Mouse (Mus musculus) megakaryocyte, adult 5-6 weeks (primary cell): ENCODE data around the gene Setd2. TPM values are rescaled to one million over a fixed set of nuclear protein-coding genes. Genes with fewer than 3 reads are reported as not detected.
A peak's percentile ranks its signal among the peaks of the same experiment; 100 is the strongest.

ENCODE experiments used
- ATAC-seq: 2 replicates; pipeline ENCODE4 v1.8.0; 2016; ENCODE audit warnings: mild to moderate bottlenecking, inconsistent platforms; ENCODE audit not compliant: poor library complexity, severe bottlenecking
- total RNA-seq, 2 experiments: library from RNA; stranded (forward) in 1 of 2; stranded (reverse) in 1 of 2; fragments of 153-499, 151-499 nt in 1 of 2; fragments of 221-1000, 200-1000 nt in 1 of 2; gene quantifications; 2 replicates each; pipeline versions ENCODE4 v1.2.3 to v1.2.4; 2015 to 2017

Setd2 gene
- total RNA-seq (2015) = 109 and 127 TPM in 2 replicates
- total RNA-seq (2017) = 159 and 176 TPM in 2 replicates

GRCm38 (mm10) chr9:110532538-110533291 is at the start of gene Setd2:
Setd2 (plus strand) TSS chr9:110532597.
- peak; percentile 20; the same call in 1 of the 2 replicates for ATAC-seq

- no peak for ATAC-seq
Observed at GRCm38 (mm10) chr9:110488841-110489240, 43.6 kb upstream of the Setd2 start.

DNA sequence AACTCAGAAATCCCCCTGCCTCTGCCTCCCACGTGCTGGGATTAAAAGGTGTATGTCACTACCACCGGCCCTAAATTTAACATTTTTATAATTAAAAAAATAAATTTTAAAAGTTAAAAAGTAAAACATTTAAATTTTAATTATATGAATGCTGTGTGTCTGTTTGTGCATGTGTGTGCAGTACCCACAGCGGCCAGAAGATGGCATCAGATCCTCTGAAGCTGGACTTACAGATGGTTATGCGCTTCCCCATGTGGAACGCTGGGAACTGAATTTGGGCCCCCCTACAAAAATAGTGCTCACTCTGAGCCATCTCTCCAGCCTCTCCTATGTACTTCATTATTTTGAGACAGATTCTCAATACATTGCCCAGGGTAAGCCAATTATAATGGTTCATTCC is 41.5 kb upstream of the Setd2 start:
- ATAC-seq = no peak

- ATAC-seq = peak; percentile 91
Observed at GRCm38 (mm10) chr9:110525737-110526136, 6.7 kb upstream of the Setd2 start.

DNA sequence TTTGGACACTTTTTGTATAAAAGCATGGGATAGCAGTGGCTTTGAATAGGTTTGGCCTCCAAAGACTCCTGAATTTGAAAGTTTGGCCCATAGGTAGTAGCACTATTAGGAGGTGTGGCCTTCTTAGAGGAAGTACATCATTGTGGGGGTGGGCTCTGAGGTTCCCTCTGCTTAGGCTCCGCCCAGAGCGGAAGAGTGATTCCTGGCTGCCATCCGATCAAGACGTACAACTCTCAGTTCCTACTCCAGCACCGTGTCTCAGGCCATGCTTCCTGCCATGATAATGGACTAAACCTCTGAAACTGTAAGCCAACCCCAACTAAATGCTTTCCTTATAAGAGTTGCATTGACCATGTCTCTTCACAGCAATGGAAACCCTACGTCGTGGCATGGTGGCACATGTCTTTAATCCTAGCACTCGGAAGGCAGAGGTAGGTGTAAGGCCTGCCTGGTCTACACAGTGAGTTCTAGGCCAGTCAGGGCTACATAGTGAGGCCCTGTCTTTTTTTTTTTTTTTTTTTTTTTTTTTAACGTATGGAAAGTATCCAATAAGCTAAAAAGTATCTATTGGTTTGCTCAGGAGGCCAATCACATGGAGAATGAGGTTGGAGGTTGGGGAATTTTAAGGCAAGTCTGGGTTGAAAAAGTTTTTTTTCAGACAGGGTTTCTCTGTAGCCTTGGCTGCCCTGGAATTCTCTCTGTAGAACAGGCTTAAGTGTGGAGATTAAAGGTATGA is 3.2 kb upstream of the Setd2 start:
- ATAC-seq = no peak

- no peak for ATAC-seq
Observed at GRCm38 (mm10) chr9:110530650-110531049, 1.7 kb upstream of the Setd2 start.

DNA sequence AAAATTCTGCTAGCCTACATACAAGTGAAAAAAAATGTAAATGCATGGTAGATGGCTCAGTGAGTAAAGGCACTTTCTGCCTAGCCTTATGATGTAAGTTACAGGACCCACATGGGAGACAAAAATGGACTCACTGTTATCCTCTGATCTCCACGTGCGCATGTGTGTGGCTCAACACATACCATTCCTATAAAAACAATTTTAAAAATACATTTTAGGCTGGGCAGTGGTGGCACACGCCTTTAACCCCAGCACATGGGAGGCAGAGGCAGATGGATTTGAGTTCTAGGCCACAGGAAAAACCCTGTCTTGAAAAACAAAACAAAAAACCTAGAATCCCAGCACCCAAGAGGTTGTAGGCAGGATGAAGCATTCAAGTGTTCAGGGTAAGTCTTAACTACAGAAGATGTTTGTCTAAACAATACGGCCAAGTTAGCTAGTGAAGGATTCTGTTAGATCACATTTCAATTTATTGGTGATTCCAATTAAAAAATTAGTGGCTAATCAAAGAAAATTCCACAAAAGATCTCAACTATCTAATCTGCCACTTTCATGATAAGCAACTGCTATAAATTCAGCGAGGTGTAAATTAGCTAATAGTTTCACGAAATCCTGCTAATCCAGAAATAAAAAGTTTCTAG is 1.1 kb upstream of the Setd2 start:
- ATAC-seq = no peak

DNA sequence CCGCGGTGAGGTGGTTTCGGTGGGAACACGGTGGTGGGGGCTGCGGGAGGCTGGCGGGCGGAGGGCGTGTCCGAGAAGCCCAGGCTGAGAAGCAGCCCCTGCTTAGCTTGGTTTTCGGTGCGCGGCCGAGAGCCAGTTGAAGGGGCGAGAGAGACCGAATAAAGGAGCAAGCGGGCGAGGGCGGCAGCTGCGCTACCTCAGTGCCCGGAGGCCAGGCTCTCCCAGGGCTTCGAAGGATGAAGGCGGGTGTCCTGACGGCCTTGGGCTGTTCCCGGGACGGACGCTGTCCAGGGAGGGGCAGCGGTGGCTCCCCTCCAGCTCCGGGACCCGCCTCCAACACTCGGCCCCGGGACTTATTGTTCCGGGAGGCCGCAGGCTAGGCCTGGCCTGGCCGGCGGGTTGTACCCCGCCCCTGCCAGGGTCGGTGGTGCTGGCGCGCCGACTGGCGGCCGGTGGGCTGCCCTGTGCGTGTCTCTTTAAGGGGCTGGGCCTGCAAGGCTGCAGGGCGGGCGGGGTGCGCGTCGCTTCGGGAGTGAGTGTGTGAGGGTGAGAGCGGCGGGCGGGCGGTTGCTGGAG is 395 bp upstream of the Setd2 start:
- peak; percentile 95 for ATAC-seq

DNA sequence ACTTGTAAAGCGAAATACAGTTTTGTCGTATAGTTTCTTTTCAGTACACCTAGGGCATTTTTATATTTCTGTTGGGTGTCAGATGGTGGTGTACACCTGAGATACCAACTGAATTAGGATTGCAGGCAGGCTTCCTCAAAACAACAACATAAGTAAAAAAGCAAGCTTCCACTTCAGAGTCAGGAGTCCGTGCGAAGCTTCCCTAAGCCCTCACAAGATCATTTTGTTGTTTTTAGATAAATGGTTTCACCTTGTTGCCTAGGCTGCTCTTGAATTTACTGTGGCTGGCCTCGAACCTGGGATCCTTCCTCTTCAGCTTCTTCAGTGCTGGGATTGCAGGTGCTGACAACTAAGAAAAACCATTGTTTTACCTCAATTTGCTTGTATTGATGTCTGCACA is 1.2 kb downstream of the Setd2 start:
- ATAC-seq = no peak

DNA sequence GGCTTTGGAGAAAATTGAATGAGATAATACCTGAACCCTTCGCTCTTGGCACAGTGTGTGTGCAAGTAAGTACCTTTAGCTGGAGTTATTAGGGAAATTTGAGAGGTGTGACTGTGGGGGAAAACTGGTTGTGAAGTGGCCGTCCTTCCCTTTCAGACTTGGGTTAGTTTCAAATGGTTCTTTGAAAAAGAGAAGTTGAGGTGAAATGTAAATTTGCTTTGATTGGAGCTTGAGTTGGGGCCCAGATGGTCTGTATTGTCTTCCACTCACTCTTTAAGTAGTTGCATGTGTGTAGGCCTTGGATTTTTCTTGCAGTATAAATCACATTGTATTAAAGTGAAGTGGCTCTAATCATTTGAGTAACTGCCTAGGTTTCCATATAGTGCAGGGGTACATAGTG is 2.7 kb downstream of the Setd2 start:
- no peak for ATAC-seq

DNA sequence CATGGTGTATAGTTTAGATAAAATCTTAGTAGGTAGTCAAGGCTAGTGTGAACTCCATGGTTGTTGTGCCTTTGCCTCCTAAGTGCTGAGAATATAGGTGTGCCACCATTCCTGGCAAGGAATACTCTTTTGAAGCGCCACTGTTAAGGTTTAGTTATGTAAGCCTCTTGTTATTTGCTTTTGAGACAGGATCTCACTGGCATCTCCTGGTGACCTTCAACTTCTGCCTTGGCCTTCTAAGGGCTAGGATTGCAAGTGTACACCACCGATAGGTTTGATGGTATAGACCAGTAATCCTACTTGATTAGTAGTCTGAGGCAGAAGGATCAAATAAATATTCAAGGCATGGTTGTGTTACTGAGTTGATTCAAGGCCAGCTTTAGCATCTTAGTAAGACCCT is 4.2 kb downstream of the Setd2 start:
- no peak for ATAC-seq

- ATAC-seq = no peak
Observed at GRCm38 (mm10) chr9:110538511-110538910, 6.1 kb downstream of the Setd2 start.

DNA sequence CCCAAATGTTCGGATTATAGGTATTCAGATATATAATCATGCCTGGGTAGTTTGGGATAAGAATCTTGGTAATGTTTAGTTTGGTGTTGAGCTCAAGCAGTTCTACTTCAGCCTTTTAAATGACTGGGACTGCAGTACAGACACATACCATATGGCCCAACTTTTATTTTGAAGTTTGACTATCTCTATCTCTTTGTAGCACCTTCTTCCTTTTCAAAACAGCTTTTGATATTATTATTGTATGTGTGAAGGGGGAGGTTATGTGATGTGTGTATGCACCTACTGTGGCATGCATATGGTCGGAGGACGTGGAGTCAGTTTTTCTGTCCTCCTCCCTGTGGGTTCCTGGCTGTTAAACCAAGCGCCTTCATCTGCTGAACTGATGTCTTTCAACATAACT is 9.6 kb downstream of the Setd2 start:
- no peak for ATAC-seq

- no peak for ATAC-seq
Observed at GRCm38 (mm10) chr9:110548261-110548660, 15.9 kb downstream of the Setd2 start.

DNA sequence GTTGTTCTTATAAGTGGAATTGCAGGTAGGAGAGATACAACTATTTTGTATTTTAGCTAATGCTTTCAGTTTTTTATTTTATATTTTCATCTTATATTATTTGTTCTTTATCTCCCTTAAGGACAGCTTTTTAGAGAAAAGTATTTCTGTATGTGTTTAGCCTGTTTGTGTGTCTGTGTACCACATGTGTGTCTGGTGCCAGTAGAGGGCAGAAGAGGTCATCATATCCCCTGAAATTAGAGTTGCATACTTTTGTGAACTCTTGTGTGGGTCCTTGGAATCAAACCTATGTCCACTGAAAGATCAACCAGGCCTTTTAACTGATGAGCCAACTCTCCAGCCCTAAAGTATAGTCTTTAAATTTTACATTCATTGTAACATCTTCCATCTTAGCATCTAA is 35.9 kb downstream of the Setd2 start:
- no peak for ATAC-seq

DNA sequence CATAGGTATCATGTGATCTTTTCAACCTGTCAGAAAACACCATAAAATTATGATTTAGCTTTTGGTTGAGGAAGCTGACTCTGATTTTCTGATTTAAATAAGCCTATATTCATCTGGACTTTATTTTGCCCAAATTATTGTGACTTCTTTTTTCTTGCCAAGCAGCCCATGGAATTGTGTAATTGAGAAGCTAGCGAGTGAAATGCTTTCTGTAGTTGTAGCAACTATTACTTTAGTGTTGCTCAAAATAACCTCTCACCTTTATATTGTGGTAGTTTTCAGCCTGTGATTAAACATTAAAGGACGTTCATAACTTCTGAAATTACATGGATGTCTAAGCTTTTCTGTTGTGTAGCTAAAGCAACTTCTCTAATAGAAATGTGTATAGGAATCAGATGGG is 49.8 kb downstream of the Setd2 start:
- ATAC-seq = no peak

- ATAC-seq = no peak
Observed at GRCm38 (mm10) chr9:110583521-110583920, 51.1 kb downstream of the Setd2 start.

- ATAC-seq = no peak
Observed at GRCm38 (mm10) chr9:110611471-110611870, 79.1 kb downstream of the Setd2 start.

DNA sequence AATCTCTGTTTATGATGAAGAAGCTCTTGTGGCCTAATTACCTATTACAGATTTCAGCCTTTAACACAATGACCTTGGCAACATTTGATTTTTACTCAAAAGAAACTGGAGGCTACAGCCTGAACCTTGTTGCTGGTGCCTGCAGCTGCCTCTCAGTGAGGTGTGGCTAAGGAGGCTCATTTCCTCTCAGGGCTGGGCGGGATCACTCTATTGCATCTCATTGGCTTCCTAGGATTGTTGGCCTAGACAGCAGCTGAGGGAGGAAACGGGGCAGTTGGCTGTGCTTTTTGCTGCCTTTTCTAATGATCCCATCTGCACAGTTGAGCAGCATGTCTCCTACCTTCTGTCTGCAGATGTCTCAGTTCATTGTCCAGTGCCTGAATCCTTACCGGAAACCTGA is 84.7 kb downstream of the Setd2 start:
- no peak for ATAC-seq

DNA sequence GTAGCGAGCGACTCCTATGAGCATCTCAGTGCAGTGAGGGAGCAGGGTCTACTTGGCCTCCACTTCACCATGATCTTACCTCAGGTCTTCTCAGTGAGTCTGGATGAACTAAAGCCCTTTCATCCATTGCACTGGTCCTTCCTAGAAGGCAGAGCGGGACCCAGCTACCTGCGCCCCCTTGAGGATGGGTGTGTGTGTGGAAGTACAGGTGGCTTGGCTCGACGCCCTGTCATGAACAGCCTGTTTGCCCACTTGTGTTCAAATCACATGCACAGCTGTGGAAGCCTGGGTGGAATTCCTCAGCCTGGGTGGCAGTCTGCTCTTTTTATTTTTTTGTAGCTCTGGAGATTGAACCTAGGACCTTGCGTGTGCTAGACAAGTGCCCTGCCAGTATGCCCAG is 87.8 kb downstream of the Setd2 start:
- no peak for ATAC-seq

GRCm38 (mm10) chr9:110620685-110621084 is 88.3 kb downstream of the Setd2 start:
- no peak for ATAC-seq
